Comparison of ENCODE assay signal across 8 mouse cellular contexts in the genomic region with DNA sequence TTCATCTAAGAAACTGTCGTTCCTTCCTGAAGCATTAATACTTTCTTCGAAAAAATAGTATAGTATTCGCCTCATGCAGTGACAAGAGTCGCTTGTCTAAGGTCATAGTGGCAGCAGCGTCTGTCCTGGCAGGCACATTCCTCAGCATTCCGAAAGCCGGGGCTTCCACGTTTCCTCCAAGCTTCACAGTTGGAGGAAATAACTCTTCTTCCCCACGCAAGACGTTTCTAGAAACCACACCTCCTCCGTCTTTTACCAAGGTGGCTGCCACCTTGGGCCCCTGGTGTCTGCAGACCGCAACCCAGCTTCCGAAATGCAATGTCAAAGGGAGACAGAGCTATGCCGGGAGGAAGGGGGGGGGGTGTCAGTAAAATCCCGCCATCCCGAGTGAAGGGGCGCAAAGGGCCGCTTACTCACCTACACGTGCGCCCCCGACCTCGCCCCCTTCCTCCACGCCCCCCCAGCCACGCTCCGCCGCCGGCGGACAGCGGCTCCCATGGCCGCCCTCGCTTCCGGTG. TPM values are rescaled to one million over a fixed set of nuclear protein-coding genes. Genes with fewer than 3 reads are reported as not detected.
DNase-seq lines count a peak whose midpoint lies in the region; ATAC-seq and TF ChIP-seq lines count a peak whose summit lies in the region.

No protein-coding gene starts in this region.

- peak overlapping the region; percentile 90 for H3K9ac ChIP-seq in lung, embryonic 15.5 days
- H3K9ac ChIP-seq in forebrain, embryonic 15.5 days (replicated peaks) = peak overlapping the region; percentile 84
- peak overlapping the region; percentile 77 for H3K9ac ChIP-seq in limb, embryonic 14.5 days (ENCODE audit: low read depth, low read length, severe bottlenecking)
- peak overlapping the region; percentile 75 for H3K9ac ChIP-seq in neural tube, embryonic 12.5 days

- peak overlapping the region; percentile 99 for H3K27ac ChIP-seq in lung, embryonic 15.5 days
- peak overlapping the region; percentile 97 for H3K27ac ChIP-seq in forebrain, embryonic 15.5 days (replicated peaks)
- H3K27ac ChIP-seq in limb, embryonic 14.5 days (replicated peaks; ENCODE audit: low read depth, low read length) = peak overlapping the region; percentile 96
- H3K27ac ChIP-seq in neural tube, embryonic 12.5 days = peak overlapping the region; percentile 97

- peak overlapping the region; percentile 71 for H3K4me2 ChIP-seq in lung, embryonic 15.5 days
- H3K4me2 ChIP-seq in forebrain, embryonic 15.5 days (replicated peaks) = peak overlapping the region; percentile 79
- peak overlapping the region; percentile 83 for H3K4me2 ChIP-seq in limb, embryonic 14.5 days (replicated peaks; ENCODE audit: low read depth, low read length, severe bottlenecking)
- H3K4me2 ChIP-seq in neural tube, embryonic 12.5 days (replicated peaks) = peak overlapping the region; percentile 65

- H3K4me1 ChIP-seq in lung, embryonic 15.5 days = peaks cover 25% of the 10 kb centered on the region
- peaks cover 39% of the 10 kb centered on the region for H3K4me1 ChIP-seq in forebrain, embryonic 15.5 days
- peaks cover 10% of the 10 kb centered on the region for H3K4me1 ChIP-seq in limb, embryonic 14.5 days (ENCODE audit: control insufficient read depth, insufficient read depth, low read length)
- H3K4me1 ChIP-seq in neural tube, embryonic 12.5 days = peaks cover 21% of the 10 kb centered on the region

- ATAC-seq in lung, embryonic 15.5 days (ENCODE audit: borderline replicate concordance, extremely low read depth, low FRiP score, low TSS enrichment) = no peak
- no peak for ATAC-seq in forebrain, embryonic 15.5 days (replicated peaks)
- ATAC-seq in limb, embryonic 14.5 days (ENCODE audit: low FRiP score, low read depth) = peak; percentile 69
- no peak; the same call in 1 of the 2 replicates for ATAC-seq in neural tube, embryonic 12.5 days (ENCODE audit: low FRiP score, low read depth)
- no peak for ATAC-seq in cerebellum, adult (ENCODE audit: insufficient number of reproducible peaks, low FRiP score, low TSS enrichment)

- H3K4me3 ChIP-seq in lung, embryonic 15.5 days = peak overlapping the region; percentile 100
- peak overlapping the region; percentile 69 for H3K4me3 ChIP-seq in forebrain, embryonic 15.5 days
- H3K4me3 ChIP-seq in limb, embryonic 14.5 days (replicated peaks; ENCODE audit: low read length) = peak overlapping the region; percentile 96
- peak overlapping the region; percentile 98 for H3K4me3 ChIP-seq in neural tube, embryonic 12.5 days

- TF ChIP-seq POLR2A in limb, embryonic 14.5 days (IDR thresholded peaks at IDR 0.05; ENCODE audit: borderline replicate concordance, extremely low read depth, insufficient read depth, insufficient read length) = no peak

- WGBS in lung, embryonic 15.5 days = under 1% methylated on average over 24 of the region's 32 CpGs
- WGBS in forebrain, embryonic 15.5 days = under 1% methylated on average over 32 of the region's 32 CpGs
- 1% methylated on average over 21 of the region's 32 CpGs for WGBS in limb, embryonic 14.5 days
- WGBS in neural tube, embryonic 12.5 days = 1% methylated on average over 29 of the region's 32 CpGs

- no peaks in the 10 kb centered on the region for H3K27me3 ChIP-seq in lung, embryonic 15.5 days
- H3K27me3 ChIP-seq in forebrain, embryonic 15.5 days = no peaks in the 10 kb centered on the region
- no peaks in the 10 kb centered on the region for H3K27me3 ChIP-seq in limb, embryonic 14.5 days (ENCODE audit: control insufficient read depth, insufficient read depth, low read length)
- no peaks in the 10 kb centered on the region for H3K27me3 ChIP-seq in neural tube, embryonic 12.5 days (replicated peaks)

- no peaks in the 10 kb centered on the region for H3K9me3 ChIP-seq in lung, embryonic 15.5 days
- no peaks in the 10 kb centered on the region for H3K9me3 ChIP-seq in forebrain, embryonic 15.5 days
- no peaks in the 10 kb centered on the region for H3K9me3 ChIP-seq in limb, embryonic 14.5 days (ENCODE audit: control insufficient read depth, low read length)
- no peaks in the 10 kb centered on the region for H3K9me3 ChIP-seq in neural tube, embryonic 12.5 days

- H3K36me3 ChIP-seq in lung, embryonic 15.5 days = peaks cover 29% of the 10 kb centered on the region
- peaks cover 19% of the 10 kb centered on the region for H3K36me3 ChIP-seq in forebrain, embryonic 15.5 days
- peaks cover 31% of the 10 kb centered on the region for H3K36me3 ChIP-seq in limb, embryonic 14.5 days (ENCODE audit: control insufficient read depth, insufficient read depth, low read length)
- peaks cover 11% of the 10 kb centered on the region for H3K36me3 ChIP-seq in neural tube, embryonic 12.5 days

- peak; percentile 13 to 59 for DNase-seq in adrenal gland, postnatal 4 days (ENCODE audit: low spot score in 2 of 2)
- no peak for DNase-seq in adrenal gland, adult 2 months
- no peak for DNase-seq in lung, postnatal 25 days (ENCODE audit: low spot score)
- no peak for DNase-seq in limb, embryonic 14.5 days (ENCODE audit: low spot score)

RNA-seq across cellular contexts. Expression of gene Arid4a, which starts 0.9 kb away (rescaled TPM):
- total RNA-seq in adrenal gland, postnatal 4 days (2021) = 10 to 100 TPM; 28.1 to 29.1 TPM
- total RNA-seq in adrenal gland, adult 2 months (2021) = 10 to 100 TPM; 19.0 to 20.1 TPM
- 1.7 and 1.8 TPM in 2 replicates for polyA plus RNA-seq in adrenal gland, adult 2 months (2012; rRNA removed)
- polyA plus RNA-seq in lung, embryonic 15.5 days (2015; fragmentation: Nextera tagmentation; extraction: Ambion mirVana) = 39.6 and 39.8 TPM in 2 replicates
- 50.3 and 57.1 TPM in 2 replicates for polyA plus RNA-seq in forebrain, embryonic 15.5 days (2015; fragmentation: Nextera tagmentation; extraction: Ambion mirVana)
- polyA plus RNA-seq in limb, embryonic 14.5 days (2012; rRNA removed) = 7.3 and 11.7 TPM in 2 replicates
- polyA plus RNA-seq in limb, embryonic 14.5 days (2014; fragmentation: Nextera tagmentation; extraction: Ambion mirVana) = 32.2 and 40.8 TPM in 2 replicates
- polyA plus RNA-seq in neural tube, embryonic 12.5 days (2016; fragmentation: Nextera tagmentation; extraction: Ambion mirVana) = 36.7 and 39.5 TPM in 2 replicates

RNA-seq across cellular contexts. Expression of gene Psma3, which starts 40.5 kb away (rescaled TPM):
- 100 to 1,000 TPM; 326 to 333 TPM for total RNA-seq in adrenal gland, postnatal 4 days (2021)
- total RNA-seq in adrenal gland, adult 2 months (2021) = 100 to 1,000 TPM; 369 to 448 TPM
- 6.2 and 6.8 TPM in 2 replicates for polyA plus RNA-seq in adrenal gland, adult 2 months (2012; rRNA removed)
- polyA plus RNA-seq in lung, embryonic 15.5 days (2015; fragmentation: Nextera tagmentation; extraction: Ambion mirVana) = 651 and 672 TPM in 2 replicates
- polyA plus RNA-seq in forebrain, embryonic 15.5 days (2015; fragmentation: Nextera tagmentation; extraction: Ambion mirVana) = 550 and 556 TPM in 2 replicates
- polyA plus RNA-seq in limb, embryonic 14.5 days (2012; rRNA removed) = 196 and 245 TPM in 2 replicates
- 543 and 594 TPM in 2 replicates for polyA plus RNA-seq in limb, embryonic 14.5 days (2014; fragmentation: Nextera tagmentation; extraction: Ambion mirVana)
- 543 and 554 TPM in 2 replicates for polyA plus RNA-seq in neural tube, embryonic 12.5 days (2016; fragmentation: Nextera tagmentation; extraction: Ambion mirVana)

Comparison
In these comparisons a context has a peak if more than half of its experiments do, and no peak if none do; other contexts are left out.
1. DNase-seq: peak in adrenal gland, postnatal 4 days (2 of 2); none in adrenal gland, adult 2 months (single experiment), lung, postnatal 25 days (single experiment) and limb, embryonic 14.5 days (single experiment).
2. RNA of gene Psma3, which starts 40.5 kb away (polyA plus RNA-seq): 651 to 672 TPM in lung, embryonic 15.5 days, 196 to 594 TPM in limb, embryonic 14.5 days, 543 to 554 TPM in neural tube, embryonic 12.5 days and 550 to 556 TPM in forebrain, embryonic 15.5 days; 6.2 to 6.8 TPM in adrenal gland, adult 2 months; every median in the first group is over 10 times any median in the second.
3. Peak in every context shown above with its lines, with median percentiles within 50 percentile points of each other: H3K27ac ChIP-seq, H3K4me2 ChIP-seq, H3K4me3 ChIP-seq and H3K9ac ChIP-seq.